Mouse (Mus musculus): ENCODE results near the gene Tyw5. TPM values are rescaled to one million over a fixed set of nuclear protein-coding genes. Genes with fewer than 3 reads are reported as not detected.

Tyw5 gene
- polyA plus RNA-seq (2012; ENCODE audit: low replicate concordance), result 1.1 and 1.4 TPM in 2 replicates

DNA sequence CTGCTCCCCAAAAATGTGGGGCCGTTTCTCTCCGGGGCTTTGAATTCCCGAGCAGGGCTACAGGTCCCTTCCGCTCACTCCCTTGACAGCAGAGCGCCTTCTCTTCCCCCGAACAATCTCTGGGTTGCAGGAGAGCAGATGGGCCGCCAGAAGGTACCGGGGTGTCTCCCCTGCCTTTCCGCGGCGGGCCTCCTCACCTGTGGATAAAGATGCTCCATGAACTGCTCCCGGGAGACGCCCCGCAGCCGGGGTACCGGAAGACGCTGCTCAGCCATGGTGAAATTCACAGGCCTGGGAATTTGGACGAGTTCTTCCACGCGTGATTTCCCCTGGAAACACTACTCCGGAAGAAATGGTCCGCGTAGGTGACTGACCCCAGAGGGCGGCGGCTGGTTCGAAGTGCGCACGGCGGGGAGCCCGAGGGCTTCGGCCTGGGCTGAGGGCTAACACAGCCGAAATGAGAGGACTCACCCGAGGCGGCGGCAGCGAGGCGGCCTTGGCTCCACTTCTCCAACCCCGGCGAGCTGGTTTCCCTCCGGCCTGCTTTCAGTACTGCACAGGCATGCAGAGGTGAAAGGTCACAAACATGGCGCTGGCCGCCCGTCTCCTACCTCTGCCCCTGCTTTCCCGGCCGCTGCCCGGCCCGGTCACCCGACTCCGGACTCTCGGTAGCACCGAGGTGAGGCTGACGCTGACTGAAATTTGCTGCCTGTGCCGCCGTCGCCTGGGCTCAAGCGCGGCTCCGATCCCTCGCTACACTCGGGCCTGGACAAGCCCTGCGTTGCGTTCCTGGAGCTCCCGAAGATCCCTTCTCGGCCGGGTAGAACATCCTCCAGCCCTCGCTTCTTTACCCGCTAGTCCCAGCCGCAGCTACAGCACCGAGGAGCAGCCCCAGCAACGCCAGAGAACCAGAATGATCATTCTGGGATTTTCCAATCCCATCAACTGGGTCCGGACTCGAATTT lies at the start of gene Tyw5, which contains the start of gene Maip1:
Gene Tyw5, minus strand, starts transcription at position 915 of the 965 bp plus-strand sequence.
Gene Maip1, plus strand, starts transcription at position 142 of the 965 bp plus-strand sequence.

DNA sequence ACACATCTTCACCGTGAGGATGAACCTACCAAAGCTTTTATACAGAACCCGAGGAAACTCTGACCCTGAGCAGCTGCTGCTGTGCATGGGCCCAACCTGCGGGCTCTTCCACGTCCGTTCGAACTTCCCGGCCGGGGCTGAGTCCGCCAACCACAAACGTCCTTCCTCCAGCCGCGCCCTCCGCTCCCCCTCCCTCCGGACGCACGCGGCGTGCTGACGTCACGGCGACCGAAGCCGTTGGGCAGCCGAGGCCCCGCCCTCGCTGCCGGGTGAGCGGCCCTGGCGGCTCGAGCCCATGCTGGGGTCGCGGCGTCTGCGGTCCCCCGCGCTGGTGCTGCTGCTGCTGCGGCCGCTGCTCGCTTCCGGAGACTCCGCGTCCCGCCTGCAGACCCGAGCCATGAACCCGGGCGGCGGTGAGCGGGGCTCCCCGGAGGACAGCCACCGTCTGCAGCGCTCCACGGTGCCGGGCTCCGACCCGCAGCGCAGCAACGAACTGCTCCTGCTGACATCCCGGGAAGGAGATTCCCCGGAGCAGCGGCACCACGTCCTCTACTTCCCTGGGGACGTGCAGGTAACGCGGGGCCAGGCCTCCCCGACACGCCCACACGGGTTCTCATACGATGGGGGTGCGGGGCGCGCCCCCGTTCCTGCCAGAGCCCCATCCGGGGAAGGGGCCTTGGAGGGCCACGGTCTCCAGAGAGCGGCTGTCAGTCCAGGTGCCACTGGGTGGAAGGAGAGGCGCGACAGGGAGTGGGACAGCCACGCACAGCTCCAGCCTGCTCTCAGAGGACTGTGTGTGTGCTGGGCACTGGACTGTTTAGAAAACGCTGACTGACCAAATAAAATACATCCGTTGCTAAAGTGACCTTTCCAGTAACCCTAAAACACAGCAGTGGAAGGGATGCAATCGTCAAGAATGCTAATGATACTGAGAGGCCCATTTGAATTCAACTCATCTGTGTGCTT lies 29.2 kb downstream of the Tyw5 start, which contains the start of gene 1700066M21Rik:
Gene 1700066M21Rik, plus strand, starts transcription at position 245 of the 966 bp plus-strand sequence.

Other genes with a start within 250 kb of the Tyw5 start
- 8.7 and 18.3 TPM in 2 replicates for gene 1700066M21Rik, start 29.5 kb downstream of the Tyw5 start, polyA plus RNA-seq (2012; ENCODE audit: low replicate concordance)
- 7.0 and 8.3 TPM in 2 replicates for gene Maip1, start 773 bp downstream of the Tyw5 start, polyA plus RNA-seq (2012; ENCODE audit: low replicate concordance)